Comparison of ENCODE assay signal across 35 mouse cellular contexts in genomic region chr15:101290354-101290753, GRCm38 (mm10). TPM values are rescaled to one million over a fixed set of nuclear protein-coding genes. Genes with fewer than 3 reads are reported as not detected.
"Had no signal": no experiment of that assay in that cellular context is flagged by ENCODE, and none has a peak within 500 bp of the region (broad histone marks: within the 10 kb centered on the region; RNA-seq: fewer than 3 reads in every experiment).

No protein-coding gene starts in this region.

- DNase-seq: left cerebral cortex, postnatal 4 days; liver; liver, embryonic 13.5 days; liver, postnatal 0 days; lung, adult 18-20 months; lung, adult 2 months; lung, embryonic 14.5 days; lung, postnatal 10 days; lung, postnatal 14 days; lung, postnatal 36 days; lung, postnatal 4 days; midbrain, embryonic 14.5 days had no signal

- ATAC-seq: liver, embryonic 12.5 days; liver, postnatal 0 days; lung, postnatal 0 days; midbrain, embryonic 13.5 days; midbrain, embryonic 15.5 days; midbrain, embryonic 16.5 days had no signal

- H3K4me3 ChIP-seq: left cerebral cortex, adult 2 months; limb, embryonic 10.5 days; limb, embryonic 12.5 days; limb, embryonic 13.5 days; limb, embryonic 15.5 days; liver, embryonic 12.5 days; liver, embryonic 13.5 days; liver, embryonic 15.5 days; lung, embryonic 15.5 days; midbrain, embryonic 10.5 days; midbrain, embryonic 12.5 days; midbrain, embryonic 13.5 days; midbrain, embryonic 15.5 days; myocyte; neural tube, embryonic 12.5 days had no signal

- H3K9me3 ChIP-seq: limb, embryonic 10.5 days; limb, embryonic 12.5 days; limb, embryonic 13.5 days; limb, embryonic 15.5 days; liver, embryonic 12.5 days; liver, embryonic 13.5 days; liver, embryonic 15.5 days; lung, embryonic 15.5 days; midbrain, embryonic 10.5 days; midbrain, embryonic 12.5 days; midbrain, embryonic 13.5 days; midbrain, embryonic 15.5 days; neural tube, embryonic 12.5 days had no signal

- H3K27me3 ChIP-seq: limb, embryonic 12.5 days; limb, embryonic 13.5 days; limb, embryonic 15.5 days; liver, embryonic 12.5 days; liver, embryonic 13.5 days; liver, embryonic 15.5 days; lung, embryonic 15.5 days; midbrain, embryonic 12.5 days; midbrain, embryonic 13.5 days; midbrain, embryonic 15.5 days; neural tube, embryonic 12.5 days had no signal

RNA-seq across cellular contexts. Expression of gene 6030408B16Rik, which starts 2.7 kb away (rescaled TPM):
- total RNA-seq: left cerebral cortex, postnatal 25 days; liver, adult 2 months; megakaryocyte progenitor cell, adult 5-6 weeks; megakaryocyte-erythroid progenitor cell, adult 5-6 weeks; midbrain, postnatal 0 days had no signal
- polyA plus RNA-seq: liver, adult 2 months; macrophage; midbrain, embryonic 11.5 days had no signal
